Mouse (Mus musculus) kidney, adult 11 months (tissue): ENCODE measurements at regions not wholly inside any gene's neighbourhood (a gene's known extent, or its start where the extent isn't known, plus 50 kb on each side); places are given as distances from the start of the nearest gene placed in this dataset.
"Not testable (repeated sequence)": the region's sequence is repeated elsewhere in the genome, so short reads cannot be mapped to it uniquely, and the experiment has no call there.

Source experiments
- DNase-seq: peaks from one replicate; pipeline ENCODE4 v3.0.0; 2022

- DNase-seq = no peak
Measured at GRCm38 (mm10) chr4:81570736-81571135, 128.1 kb upstream of the Mpdz start.

GRCm38 (mm10) chr4:81569531-81569930, 126.9 kb upstream of the Mpdz start:
- no peak for DNase-seq

GRCm38 (mm10) chr4:81568404-81568803, 125.8 kb upstream of the Mpdz start:
- DNase-seq = no peak

- peak; percentile 25 for DNase-seq
Measured at GRCm38 (mm10) chr4:81567928-81568327, 125.3 kb upstream of the Mpdz start.

- no peak for DNase-seq
Measured at GRCm38 (mm10) chr4:81566526-81566925, 123.9 kb upstream of the Mpdz start.

- DNase-seq = no peak
Measured at GRCm38 (mm10) chr4:81565422-81566395, 123.1 kb upstream of the Mpdz start.

- DNase-seq = no peak
Measured at GRCm38 (mm10) chr4:81564446-81564845, 121.8 kb upstream of the Mpdz start.

- DNase-seq = no peak
Measured at GRCm38 (mm10) chr4:81563574-81563973, 121.0 kb upstream of the Mpdz start.

- DNase-seq = no peak
Measured at GRCm38 (mm10) chr4:81561453-81561852, 118.8 kb upstream of the Mpdz start.

GRCm38 (mm10) chr4:81550816-81551215, 108.2 kb upstream of the Mpdz start:
- no peak for DNase-seq

GRCm38 (mm10) chr4:81550256-81550655, 107.6 kb upstream of the Mpdz start:
- no peak for DNase-seq

- no peak for DNase-seq
Measured at GRCm38 (mm10) chr4:81540496-81540895, 97.9 kb upstream of the Mpdz start.

GRCm38 (mm10) chr4:81539551-81539950, 96.9 kb upstream of the Mpdz start:
- DNase-seq = no peak

GRCm38 (mm10) chr4:81536795-81537194, 94.2 kb upstream of the Mpdz start:
- DNase-seq = no peak

GRCm38 (mm10) chr4:81530546-81530945, 87.9 kb upstream of the Mpdz start:
- no peak for DNase-seq

GRCm38 (mm10) chr4:81519151-81519550, 76.5 kb upstream of the Mpdz start:
- DNase-seq = not testable (repeated sequence)

GRCm38 (mm10) chr4:81514547-81514946, 71.9 kb upstream of the Mpdz start:
- DNase-seq = no peak

GRCm38 (mm10) chr4:81512396-81512795, 69.8 kb upstream of the Mpdz start:
- DNase-seq = no peak

- DNase-seq = no peak
Measured at GRCm38 (mm10) chr4:81508776-81509175, 66.2 kb upstream of the Mpdz start.

GRCm38 (mm10) chr4:81506841-81507240, 64.2 kb upstream of the Mpdz start:
- peak; percentile 9 for DNase-seq

GRCm38 (mm10) chr4:81506306-81506705, 63.7 kb upstream of the Mpdz start:
- DNase-seq = peak; percentile 7

- DNase-seq = peak; percentile 26
Measured at GRCm38 (mm10) chr4:81505096-81505495, 62.5 kb upstream of the Mpdz start.

- no peak for DNase-seq
Measured at GRCm38 (mm10) chr4:81503941-81504340, 61.3 kb upstream of the Mpdz start.

GRCm38 (mm10) chr4:81501802-81502201, 59.2 kb upstream of the Mpdz start:
- no peak for DNase-seq

GRCm38 (mm10) chr4:81498133-81498532, 55.5 kb upstream of the Mpdz start:
- no peak for DNase-seq
